Mouse (Mus musculus): ENCODE results near the gene Nav2.

Nav2 gene

GRCm38 (mm10) chr7:48938190-48938589 lies 29.7 kb downstream of the Nav2 start:
- DNase-seq: peak in 1 of 2 experiments; percentile 42

GRCm38 (mm10) chr7:48948381-48949108 lies 40.0 kb downstream of the Nav2 start:
- no peak for DNase-seq

GRCm38 (mm10) chr7:48954501-48954900 lies 46.0 kb downstream of the Nav2 start:
- no peak for DNase-seq

GRCm38 (mm10) chr7:48958528-48959315 lies 50.2 kb downstream of the Nav2 start:
- DNase-seq: peak; percentile 91 to 94

GRCm38 (mm10) chr7:48959316-48959661 lies 50.8 kb downstream of the Nav2 start:
- peak; percentile 52 to 56 for DNase-seq

- DNase-seq: peak; percentile 34 to 51
Observed at GRCm38 (mm10) chr7:48960152-48960551, 51.6 kb downstream of the Nav2 start.

- DNase-seq: peak in 1 of 2 experiments; percentile 39
Observed at GRCm38 (mm10) chr7:48961501-48961900, 53.0 kb downstream of the Nav2 start.

GRCm38 (mm10) chr7:48961935-48962334 lies 53.4 kb downstream of the Nav2 start:
- no peak for DNase-seq

- peak in 1 of 2 experiments; percentile 52 for DNase-seq
Observed at GRCm38 (mm10) chr7:48963112-48963511, 54.6 kb downstream of the Nav2 start.

- peak; percentile 29 to 42 for DNase-seq
Observed at GRCm38 (mm10) chr7:48963554-48963953, 55.0 kb downstream of the Nav2 start.

GRCm38 (mm10) chr7:48965796-48966512 lies 57.4 kb downstream of the Nav2 start:
- DNase-seq: no peak

- no peak for DNase-seq
Observed at GRCm38 (mm10) chr7:48981013-48981412, 72.5 kb downstream of the Nav2 start.

- DNase-seq: no peak
Observed at GRCm38 (mm10) chr7:48981814-48982213, 73.3 kb downstream of the Nav2 start.

- DNase-seq: no peak
Observed at GRCm38 (mm10) chr7:48982573-48982972, 74.1 kb downstream of the Nav2 start.

GRCm38 (mm10) chr7:48991911-48992552 lies 83.5 kb downstream of the Nav2 start:
- no peak for DNase-seq

- no peak for DNase-seq
Observed at GRCm38 (mm10) chr7:48995171-48995570, 86.7 kb downstream of the Nav2 start.

- no peak for DNase-seq
Observed at GRCm38 (mm10) chr7:48995701-48996100, 87.2 kb downstream of the Nav2 start.

- DNase-seq: no peak
Observed at GRCm38 (mm10) chr7:48996829-48997228, 88.3 kb downstream of the Nav2 start.

- DNase-seq: no peak
Observed at GRCm38 (mm10) chr7:48998097-48998496, 89.6 kb downstream of the Nav2 start.

GRCm38 (mm10) chr7:48998595-48998994 lies 90.1 kb downstream of the Nav2 start:
- DNase-seq: no peak

- DNase-seq: no peak
Observed at GRCm38 (mm10) chr7:49000816-49001215, 92.3 kb downstream of the Nav2 start.

GRCm38 (mm10) chr7:49004402-49004801 lies 95.9 kb downstream of the Nav2 start:
- DNase-seq: no peak

GRCm38 (mm10) chr7:49006886-49007285 lies 98.4 kb downstream of the Nav2 start:
- DNase-seq: no peak
